Mouse (Mus musculus) kidney, embryonic 16.5 days (tissue): Measurements from ENCODE around the gene Zfp865. TPM values are rescaled to one million over a fixed set of nuclear protein-coding genes. Genes with fewer than 3 reads are reported as not detected.
"Not testable (repeated sequence)": the region's sequence is repeated elsewhere in the genome, so short reads cannot be mapped to it uniquely, and the experiment has no call there.

Experiments
- ATAC-seq: fragments of 200-750 bp; cut with Nextera tagmentation; 2 replicates; pipeline ENCODE4 v1.8.0; 2017; ENCODE audit warnings: moderate TSS enrichment; ENCODE audit not compliant: low FRiP score, low TSS enrichment
- H3K27ac ChIP-seq: fragments of 300-500 bp; sonication (generic); 2 replicates; pipeline ENCODE4 v1.5.1; 2014; ENCODE audit warnings: low read length
- H3K27me3 ChIP-seq: fragments of 300-500 bp; sonication (generic); 2 replicates; pipeline ENCODE4 v1.6.1; 2014; ENCODE audit warnings: low read length, control low read depth, mixed read lengths; ENCODE audit not compliant: insufficient read depth
- H3K36me3 ChIP-seq: fragments of 300-500 bp; sonication (generic); 2 replicates; pipeline ENCODE4 v1.6.1; 2014; ENCODE audit warnings: low read length, control low read depth, mixed read lengths; ENCODE audit not compliant: insufficient read depth
- H3K4me1 ChIP-seq: fragments of 300-500 bp; sonication (generic); 2 replicates; pipeline ENCODE4 v1.6.1; 2014; ENCODE audit warnings: low read length, control low read depth, mixed read lengths; ENCODE audit not compliant: insufficient read depth
- H3K4me2 ChIP-seq: fragments of 300-500 bp; sonication (generic); replicated peaks from 2 replicates; pipeline ENCODE4 v1.6.1; 2014; ENCODE audit warnings: low read depth, low read length
- H3K4me3 ChIP-seq: fragments of 300-500 bp; sonication (generic); 2 replicates; pipeline ENCODE4 v1.5.1; 2014; ENCODE audit warnings: mild to moderate bottlenecking, low read length
- H3K9ac ChIP-seq: fragments of 300-500 bp; sonication (generic); replicated peaks from 2 replicates; pipeline ENCODE4 v1.6.1; 2014; ENCODE audit warnings: low read length
- H3K9me3 ChIP-seq: fragments of 300-500 bp; sonication (generic); 2 replicates; pipeline ENCODE4 v1.6.1; 2016; ENCODE audit warnings: low read length, control low read depth
- WGBS: fragments of 180-500 bp; shearing (Covaris S2); extraction: QIAGEN DNeasy Blood & Tissue Kit; methylation state at CpG from one replicate; pipeline ENCODE4 v1.1.7; 2014; 5-methylcytosine and 5-hydroxymethylcytosine counted together
- polyA plus RNA-seq: library from polyadenylated mRNA; unstranded; fragments of >200 nt; fragmentation: Nextera tagmentation; extraction: Ambion mirVana; gene quantifications from 2 replicates; pipeline ENCODE4 v1.2.1, GENCODE M21; 2015

The Zfp865 gene
- polyA plus RNA-seq, 1 experiment from 2014 or later: 6.6 TPM

DNA sequence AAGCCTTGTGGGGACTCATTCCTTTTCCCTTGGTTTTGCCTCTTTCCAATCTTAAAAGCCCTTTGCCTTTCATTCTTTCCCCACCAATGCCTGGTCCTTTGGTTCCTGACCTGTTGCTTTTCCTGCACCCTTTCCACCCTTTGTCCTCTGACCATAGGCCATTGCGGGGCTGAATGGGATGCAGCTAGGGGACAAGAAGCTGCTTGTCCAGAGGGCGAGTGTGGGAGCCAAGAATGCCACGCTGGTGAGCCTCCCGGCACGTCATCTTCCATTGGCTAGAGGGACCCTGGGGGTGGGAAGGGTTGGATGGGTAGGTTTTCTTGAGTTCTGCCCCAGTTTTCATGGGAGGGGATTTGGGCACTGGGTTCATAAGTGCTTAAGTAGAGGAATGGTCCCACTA, 54.8 kb downstream of the Zfp865 start:
- H3K4me3 ChIP-seq: no peak overlapping the region
- H3K9me3 ChIP-seq: no peaks in the 10 kb centered on the region
- 88% methylated on average over 5 of the region's 5 CpGs for WGBS
- no peaks in the 10 kb centered on the region for H3K4me1 ChIP-seq
- H3K36me3 ChIP-seq: peaks cover 82% of the 10 kb centered on the region
- H3K4me2 ChIP-seq: no peak overlapping the region
- H3K27me3 ChIP-seq: no peaks in the 10 kb centered on the region
- no peak overlapping the region for H3K27ac ChIP-seq
- no peak for ATAC-seq
- H3K9ac ChIP-seq: no peak overlapping the region

DNA sequence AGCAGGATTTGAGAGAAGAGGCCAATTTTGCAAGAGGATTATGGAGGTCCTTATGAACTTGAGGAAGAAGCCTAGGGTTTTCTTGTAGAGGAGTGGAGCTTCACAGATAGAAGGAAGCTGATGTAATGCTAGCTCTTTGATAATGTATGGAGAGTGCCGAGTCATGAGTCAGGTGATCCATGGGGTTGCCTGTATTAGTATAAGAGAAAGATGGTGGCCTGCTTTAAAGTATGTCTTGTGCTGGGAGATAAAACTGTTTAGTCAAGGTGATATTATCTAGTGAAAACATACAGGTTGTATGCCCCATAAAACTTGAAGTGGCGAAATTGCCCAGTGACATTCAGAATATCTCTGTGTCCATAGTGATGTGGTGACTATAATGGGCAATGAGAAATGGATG, 56.8 kb downstream of the Zfp865 start:
- 86% methylated on average over 2 of the region's 2 CpGs for WGBS
- Histone ChIP-seq H3K9ac (no peak overlapping the region), H3K4me1 (peaks cover 9% of the 10 kb centered on the region), H3K27ac (no peak overlapping the region), H3K9me3 (no peaks in the 10 kb centered on the region), H3K4me3 (no peak overlapping the region), H3K27me3 (no peaks in the 10 kb centered on the region), H3K4me2 (no peak overlapping the region), H3K36me3 (peaks cover 63% of the 10 kb centered on the region)
- no peak for ATAC-seq

DNA sequence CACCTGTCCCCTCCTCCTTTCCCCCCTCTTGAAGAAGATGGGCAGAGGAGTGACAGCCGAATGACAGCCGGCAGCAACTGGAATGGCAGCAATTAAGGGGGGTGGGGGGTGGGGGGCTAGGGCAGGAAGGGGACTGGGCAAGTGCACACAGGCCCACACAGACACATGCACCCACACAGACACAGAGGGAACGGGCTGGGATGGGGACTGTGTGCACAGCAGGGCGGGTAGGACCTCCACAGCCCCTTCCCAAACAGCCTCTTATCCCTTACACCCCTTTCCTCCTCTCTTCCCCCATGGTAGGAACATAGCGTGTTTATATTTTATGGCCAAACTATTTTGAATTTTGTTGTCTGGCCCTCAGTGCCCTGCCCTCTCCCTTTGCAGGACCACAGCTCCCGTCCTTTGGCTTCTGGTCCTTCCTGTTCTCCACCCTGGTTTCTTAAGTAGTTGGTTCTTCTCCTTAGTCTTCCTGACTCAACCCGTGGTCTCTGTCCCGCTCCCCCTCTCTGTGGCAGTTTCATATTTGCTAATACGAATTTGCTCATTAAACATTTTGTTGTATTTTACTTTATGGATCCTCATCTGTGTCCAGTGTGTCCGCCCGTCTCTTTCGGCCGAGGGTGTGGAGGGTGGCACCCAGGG, 59.3 kb downstream of the Zfp865 start:
- Histone ChIP-seq H3K4me3 (peak overlapping the region; percentile 84), H3K36me3 (peaks cover 50% of the 10 kb centered on the region), H3K27ac (peak overlapping the region; percentile 95), H3K9ac (peak overlapping the region; percentile 58), H3K4me2 (peak overlapping the region; percentile 87)
- H3K4me1 ChIP-seq, H3K9me3 ChIP-seq, H3K27me3 ChIP-seq: not testable (repeated sequence)
- peak; percentile 43 for ATAC-seq
- 37% methylated on average over 9 of the region's 13 CpGs for WGBS

DNA sequence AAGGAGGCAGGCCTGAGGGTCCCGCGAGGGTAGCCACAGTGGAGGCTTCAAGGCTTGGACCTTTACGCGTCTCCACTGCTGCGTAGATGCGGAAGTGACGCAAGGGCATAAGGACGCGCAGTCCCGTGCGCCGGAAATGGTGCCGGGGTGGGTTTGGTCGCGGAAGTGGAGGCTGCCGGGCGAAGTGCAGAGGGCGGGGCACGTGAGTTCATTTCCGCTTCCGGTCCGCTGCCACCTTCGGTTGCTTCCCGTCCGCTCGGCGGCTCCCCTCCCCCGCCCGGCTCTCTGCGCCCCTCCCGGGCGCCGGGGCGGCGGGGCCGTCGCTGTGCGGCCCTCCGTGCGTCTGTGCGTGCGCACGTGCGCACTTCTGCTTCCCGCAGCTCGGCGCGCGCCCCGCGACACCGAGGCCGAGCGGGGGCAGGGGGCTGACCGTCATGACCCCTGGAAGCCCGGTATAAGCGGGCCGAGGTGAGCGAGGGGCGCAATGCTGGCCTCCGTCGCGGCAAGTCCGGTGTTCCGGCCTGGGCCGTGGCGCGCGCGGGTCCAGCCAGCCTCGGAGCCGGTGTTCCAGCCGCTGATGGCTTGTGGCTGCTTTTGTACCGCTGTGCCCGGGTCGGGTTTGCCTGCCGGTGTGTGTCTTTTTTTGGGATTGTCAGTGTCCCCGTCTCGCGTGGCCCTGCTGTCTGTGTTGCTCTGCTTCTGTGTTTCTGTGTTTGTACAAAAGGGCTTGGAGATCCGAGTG, 60.0 kb downstream of the Zfp865 start, which contains the start of gene Epn1:
Gene Epn1 (plus strand): TSS at position 226 of the 742 bp plus-strand sequence.
- 0% methylated on average over 79 of the region's 81 CpGs for WGBS
- Histone ChIP-seq H3K36me3 (peaks cover 45% of the 10 kb centered on the region), H3K9me3 (no peaks in the 10 kb centered on the region), H3K9ac (peak within 1 kb of the TSS; percentile 98), H3K4me1 (peaks cover 9% of the 10 kb centered on the region), H3K27me3 (no peaks in the 10 kb centered on the region), H3K4me2 (peak within 1 kb of the TSS; percentile 87), H3K4me3 (peak within 1 kb of the TSS; percentile 84), H3K27ac (peak within 1 kb of the TSS; percentile 95)
- ATAC-seq: peak; percentile 97

DNA sequence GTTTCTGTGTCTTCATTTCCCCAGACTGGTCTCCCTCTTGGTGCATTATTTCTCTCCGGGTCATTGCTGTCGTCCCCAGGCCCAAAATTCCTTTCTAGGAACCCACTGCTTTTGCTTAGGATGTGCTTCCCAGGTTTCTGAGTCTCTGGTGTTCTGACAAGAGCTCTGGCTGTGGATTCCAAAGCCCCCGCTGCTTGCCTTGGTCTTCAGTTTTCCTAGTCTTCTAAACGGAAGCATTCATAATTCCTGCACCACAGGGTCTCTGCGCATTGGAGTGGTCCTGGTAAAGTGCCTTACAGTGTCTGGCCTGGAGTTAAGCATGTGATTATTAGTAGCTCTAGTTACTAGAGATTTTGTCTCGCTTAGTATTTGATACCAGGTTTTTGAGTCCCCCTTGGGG, 60.6 kb downstream of the Zfp865 start:
- no peaks in the 10 kb centered on the region for H3K27me3 ChIP-seq
- H3K27ac ChIP-seq: peak overlapping the region; percentile 95
- peak overlapping the region; percentile 84 for H3K4me3 ChIP-seq
- peaks cover 49% of the 10 kb centered on the region for H3K36me3 ChIP-seq
- H3K4me2 ChIP-seq: peak overlapping the region; percentile 87
- no peak for ATAC-seq
- H3K4me1 ChIP-seq: peaks cover 9% of the 10 kb centered on the region
- WGBS: 13% methylated on average over 6 of the region's 6 CpGs
- H3K9me3 ChIP-seq: no peaks in the 10 kb centered on the region
- peak overlapping the region; percentile 98 for H3K9ac ChIP-seq

DNA sequence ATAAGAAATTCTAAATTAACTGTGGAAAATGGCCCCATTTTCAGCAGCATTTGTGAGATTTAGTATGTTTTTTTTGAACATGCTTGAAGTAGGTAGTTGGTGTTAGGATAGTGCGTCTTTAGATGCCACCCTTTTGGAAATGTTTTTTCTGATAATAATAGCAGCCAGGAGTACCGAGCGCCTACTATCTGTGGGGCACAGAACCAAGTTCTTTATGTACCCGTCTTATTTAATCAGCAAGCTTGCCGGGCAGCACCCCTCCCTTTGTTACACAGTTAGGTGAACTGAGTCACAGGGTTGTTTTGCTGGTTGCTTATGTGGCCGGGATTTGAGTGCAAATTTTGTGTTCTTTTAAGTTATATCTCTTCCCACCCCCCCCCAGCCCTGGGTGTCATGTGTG, 61.1 kb downstream of the Zfp865 start:
- ATAC-seq: no peak
- WGBS: 69% methylated on average over 6 of the region's 6 CpGs
- H3K36me3 ChIP-seq: peaks cover 50% of the 10 kb centered on the region
- H3K27me3 ChIP-seq: no peaks in the 10 kb centered on the region
- no peak overlapping the region for H3K27ac ChIP-seq
- H3K4me1 ChIP-seq: peaks cover 9% of the 10 kb centered on the region
- H3K4me2 ChIP-seq: peak overlapping the region; percentile 87
- H3K4me3 ChIP-seq: peak overlapping the region; percentile 84
- peak overlapping the region; percentile 40; the same call in 1 of the 2 replicates for H3K9ac ChIP-seq
- H3K9me3 ChIP-seq: no peaks in the 10 kb centered on the region

DNA sequence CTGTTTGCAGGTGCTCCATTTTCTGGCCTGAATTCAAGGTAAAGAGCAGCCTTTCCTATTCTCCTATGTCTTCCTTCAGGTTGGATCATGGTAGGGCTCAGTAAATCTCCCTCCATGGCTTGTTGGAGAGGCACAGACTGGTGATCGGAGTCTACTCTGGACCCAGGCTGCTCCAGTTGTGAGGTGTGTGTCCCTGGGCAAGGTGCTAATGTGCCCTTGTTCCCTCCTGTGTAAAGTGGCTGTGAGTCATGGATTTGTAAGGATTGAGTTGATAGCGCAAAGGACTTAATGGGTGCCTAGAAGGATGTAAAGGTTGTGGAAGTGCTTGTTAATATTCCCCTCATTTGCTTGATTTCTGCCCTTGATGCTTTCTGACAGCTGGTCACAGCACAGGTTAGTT, 61.8 kb downstream of the Zfp865 start:
- no peak overlapping the region for H3K27ac ChIP-seq
- no peak overlapping the region for H3K4me2 ChIP-seq
- H3K27me3 ChIP-seq: no peaks in the 10 kb centered on the region
- ATAC-seq: no peak
- peaks cover 10% of the 10 kb centered on the region for H3K4me1 ChIP-seq
- H3K9ac ChIP-seq: no peak overlapping the region
- H3K36me3 ChIP-seq: peaks cover 43% of the 10 kb centered on the region
- WGBS: 96% methylated on average over 2 of the region's 2 CpGs
- H3K4me3 ChIP-seq: no peak overlapping the region
- H3K9me3 ChIP-seq: no peaks in the 10 kb centered on the region

DNA sequence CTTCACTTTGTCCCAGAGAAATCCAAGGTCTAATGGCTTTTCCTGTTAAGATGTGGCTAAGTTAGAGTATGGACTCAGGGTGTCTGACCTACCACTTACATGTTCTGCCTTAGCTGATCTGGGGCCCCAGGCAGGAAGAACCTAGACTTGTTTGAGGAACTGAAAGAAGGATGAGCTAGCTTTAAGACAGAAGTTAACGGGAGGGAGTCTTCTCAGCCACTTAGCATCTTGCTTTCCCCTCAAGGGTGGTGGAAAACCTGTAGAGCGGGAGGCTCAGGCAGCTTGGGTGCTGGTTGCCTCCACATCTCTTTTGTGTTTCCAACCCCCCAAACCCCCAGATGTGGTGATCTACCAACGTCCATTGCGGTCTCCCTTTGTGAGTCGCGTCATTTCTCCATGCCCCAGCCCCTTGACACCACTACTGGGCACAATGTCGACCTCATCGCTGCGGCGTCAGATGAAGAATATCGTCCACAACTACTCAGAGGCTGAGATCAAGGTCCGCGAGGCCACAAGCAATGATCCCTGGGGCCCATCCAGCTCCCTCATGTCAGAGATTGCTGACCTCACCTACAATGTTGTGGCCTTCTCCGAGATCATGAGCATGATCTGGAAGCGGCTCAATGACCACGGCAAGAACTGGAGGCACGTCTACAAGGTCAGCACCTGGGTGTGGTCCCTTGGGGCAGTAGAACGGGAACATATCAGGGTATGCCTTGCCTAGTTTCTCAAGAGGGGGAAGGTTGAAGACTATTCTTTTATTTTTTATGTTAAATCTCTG, 63.3 kb downstream of the Zfp865 start:
- no peak overlapping the region for H3K9ac ChIP-seq
- no peaks in the 10 kb centered on the region for H3K27me3 ChIP-seq
- peaks cover 13% of the 10 kb centered on the region for H3K4me1 ChIP-seq
- H3K9me3 ChIP-seq: no peaks in the 10 kb centered on the region
- H3K27ac ChIP-seq: no peak overlapping the region
- H3K36me3 ChIP-seq: peaks cover 29% of the 10 kb centered on the region
- H3K4me3 ChIP-seq: no peak overlapping the region
- 88% methylated on average over 18 of the region's 18 CpGs for WGBS
- no peak for ATAC-seq
- H3K4me2 ChIP-seq: no peak overlapping the region

DNA sequence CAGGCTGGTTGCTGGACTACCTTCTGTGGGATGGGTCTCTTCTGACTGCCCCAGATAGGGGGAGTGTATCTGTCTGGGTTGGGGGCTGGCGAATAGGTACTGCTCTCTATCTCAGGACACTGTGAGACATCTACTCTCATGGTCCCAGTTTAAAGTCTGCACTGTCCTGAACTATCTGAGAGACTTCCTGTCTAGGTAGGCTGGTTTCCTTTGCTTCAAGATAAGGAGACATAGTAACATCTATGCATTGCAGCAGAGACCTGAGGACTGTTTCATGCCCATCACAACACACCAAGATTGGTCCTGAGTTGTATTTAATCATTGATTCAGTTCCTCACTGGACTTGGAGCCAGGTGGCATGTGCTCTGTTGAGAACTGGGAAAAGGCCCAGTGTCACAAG, 65.3 kb downstream of the Zfp865 start:
- Histone ChIP-seq H3K4me3 (no peak overlapping the region), H3K27me3 (no peaks in the 10 kb centered on the region), H3K4me1 (peaks cover 13% of the 10 kb centered on the region), H3K36me3 (peaks cover 35% of the 10 kb centered on the region), H3K4me2 (no peak overlapping the region), H3K9me3 (no peaks in the 10 kb centered on the region), H3K9ac (no peak overlapping the region), H3K27ac (no peak overlapping the region)
- ATAC-seq: no peak
- WGBS: 88% methylated on average over 1 of the region's 1 CpGs
